Mouse (Mus musculus): ENCODE results near the gene Egfl6.
"Not testable (repeated sequence)": the region's sequence is repeated elsewhere in the genome, so short reads cannot be mapped to it uniquely, and the experiment has no call there.

DNA sequence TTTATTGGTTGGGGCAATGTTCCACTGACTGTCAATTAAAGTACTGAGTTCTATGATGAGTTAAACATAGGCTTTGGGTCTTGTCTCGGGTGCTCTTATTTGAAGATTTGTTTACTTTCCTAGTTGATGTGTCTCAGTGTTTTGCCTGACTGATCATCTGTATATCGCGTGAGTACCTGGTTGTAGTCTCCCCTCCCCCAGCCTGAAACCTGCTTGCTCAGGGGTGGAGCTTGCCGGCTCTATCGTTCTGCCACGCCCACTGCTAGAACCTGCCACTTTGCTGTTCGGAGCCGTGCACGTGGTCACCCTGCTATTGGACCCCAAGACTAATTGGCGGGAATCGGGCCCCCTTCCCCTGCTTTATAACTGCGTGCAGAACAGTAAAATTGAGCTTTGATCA lies 71.5 kb downstream of the Egfl6 start:
- TF ChIP-seq CTCF, POLR2A (IDR thresholded peaks at IDR 0.05; ENCODE audit: insufficient read depth, low read depth, low read length): not testable (repeated sequence)
